Comparison of ENCODE assay signal across 8 mouse cellular contexts in the genomic region with DNA sequence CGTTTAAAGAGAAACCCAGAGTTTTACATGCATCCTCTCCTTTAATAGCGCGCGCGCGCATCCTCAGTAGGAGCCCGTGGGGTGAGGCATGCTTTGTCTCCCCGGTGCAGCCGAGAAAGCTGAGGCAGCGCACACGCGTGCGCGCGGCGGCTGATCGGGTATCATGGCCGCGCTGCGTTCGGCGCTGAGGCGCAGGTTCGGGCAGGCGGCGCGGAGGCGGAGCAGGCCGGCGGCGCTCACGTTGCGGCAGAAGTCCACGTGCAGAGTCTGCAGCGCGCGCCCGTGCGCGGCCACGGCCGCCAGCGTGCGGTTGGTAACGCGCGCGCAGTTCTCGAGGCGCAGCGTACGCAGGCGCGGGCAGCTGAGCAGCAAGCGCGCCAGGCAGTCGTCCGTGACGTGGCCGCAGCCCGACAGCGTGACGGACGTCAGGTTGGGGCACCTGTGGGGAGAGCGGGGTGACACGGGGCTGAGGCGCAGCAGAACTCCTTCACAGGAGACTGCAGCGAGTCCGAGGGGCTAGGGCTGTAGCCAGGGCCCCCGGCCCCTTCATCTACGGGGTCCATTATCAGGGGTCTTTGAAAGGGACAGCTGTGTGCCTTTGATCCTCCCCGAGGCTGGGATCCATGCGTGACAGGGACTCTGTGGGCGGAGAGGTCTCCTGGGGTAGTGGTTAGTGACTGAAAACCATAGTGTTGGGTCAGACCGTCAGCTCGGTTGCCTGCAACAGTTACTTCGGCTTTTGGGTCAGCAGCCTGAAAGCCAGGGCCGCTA. TPM values are rescaled to one million over a fixed set of nuclear protein-coding genes. Genes with fewer than 3 reads are reported as not detected.
DNase-seq lines count a peak whose midpoint lies in the region; ATAC-seq and TF ChIP-seq lines count a peak whose summit lies in the region.

No protein-coding gene starts in this region.

- H3K4me2 ChIP-seq in heart, embryonic 12.5 days: peak overlapping the region; percentile 83
- H3K4me2 ChIP-seq in kidney, postnatal 0 days (ENCODE audit: low read length): peak overlapping the region; percentile 94
- peak overlapping the region; percentile 98 for H3K4me2 ChIP-seq in liver, embryonic 11.5 days
- peak overlapping the region; percentile 90 for H3K4me2 ChIP-seq in stomach, embryonic 14.5 days (replicated peaks; ENCODE audit: low read depth, low read length)

- TF ChIP-seq CTCF in kidney, postnatal 0 days (IDR thresholded peaks at IDR 0.05; ENCODE audit: low read depth): no peak

- H3K36me3 ChIP-seq in heart, embryonic 12.5 days: peaks cover 44% of the 10 kb centered on the region
- H3K36me3 ChIP-seq in kidney, postnatal 0 days (ENCODE audit: insufficient read depth, low read length): peaks cover 29% of the 10 kb centered on the region
- peaks cover 32% of the 10 kb centered on the region for H3K36me3 ChIP-seq in liver, embryonic 11.5 days (ENCODE audit: control insufficient read depth, insufficient read depth, low read length)
- H3K36me3 ChIP-seq in stomach, embryonic 14.5 days (ENCODE audit: control insufficient read depth, insufficient read depth, low read length): peaks cover 26% of the 10 kb centered on the region; the same call in 1 of the 2 replicates

- peak; percentile 84 to 88 for DNase-seq in B cell, adult 2 months
- DNase-seq in brain, adult 2 months (ENCODE audit: low read depth, low spot score): peak; percentile 99
- DNase-seq in kidney, postnatal 0 days (ENCODE audit: low spot score): peak; percentile 95
- DNase-seq in liver, embryonic 11.5 days (ENCODE audit: low spot score): peak; percentile 92
- peak; percentile 98 for DNase-seq in naive thymus-derived CD4-positive, alpha-beta T cell, adult 2 months (ENCODE audit: low read depth)

- peak overlapping the region; percentile 82 for H3K9ac ChIP-seq in heart, embryonic 12.5 days
- H3K9ac ChIP-seq in kidney, postnatal 0 days (ENCODE audit: low read depth, low read length): peak overlapping the region; percentile 71
- peak overlapping the region; percentile 92 for H3K9ac ChIP-seq in liver, embryonic 11.5 days (ENCODE audit: low read depth, low read length)
- peak overlapping the region; percentile 74 for H3K9ac ChIP-seq in stomach, embryonic 14.5 days (replicated peaks; ENCODE audit: low read depth, low read length)

- peak overlapping the region; percentile 55 for H3K4me3 ChIP-seq in heart, embryonic 12.5 days
- H3K4me3 ChIP-seq in kidney, postnatal 0 days (replicated peaks; ENCODE audit: low read depth, low read length): peak overlapping the region; percentile 53
- H3K4me3 ChIP-seq in liver, embryonic 11.5 days (ENCODE audit: low read depth, low read length): peak overlapping the region; percentile 76
- H3K4me3 ChIP-seq in stomach, embryonic 14.5 days (ENCODE audit: low read depth, low read length): peak overlapping the region; percentile 50

- peaks cover 39% of the 10 kb centered on the region for H3K4me1 ChIP-seq in heart, embryonic 12.5 days (replicated peaks)
- peaks cover 6% of the 10 kb centered on the region; the same call in 1 of the 2 replicates for H3K4me1 ChIP-seq in kidney, postnatal 0 days (replicated peaks; ENCODE audit: insufficient read depth, low read length)
- H3K4me1 ChIP-seq in liver, embryonic 11.5 days (replicated peaks; ENCODE audit: control insufficient read depth, insufficient read depth, low read length): peaks cover 24% of the 10 kb centered on the region
- H3K4me1 ChIP-seq in stomach, embryonic 14.5 days (ENCODE audit: control insufficient read depth, insufficient read depth, low read length): peaks cover 25% of the 10 kb centered on the region

- ATAC-seq in erythroblast, adult 5-6 weeks (replicated peaks; ENCODE audit: low FRiP score, poor library complexity, severe bottlenecking): peak; percentile 72
- peak; percentile 81 for ATAC-seq in heart, embryonic 12.5 days (ENCODE audit: insufficient number of reproducible peaks, low FRiP score)
- peak; percentile 91 for ATAC-seq in kidney, postnatal 0 days (replicated peaks; ENCODE audit: low FRiP score, low read depth)
- ATAC-seq in liver, embryonic 11.5 days (replicated peaks; ENCODE audit: low FRiP score): peak; percentile 83
- peak; percentile 90 for ATAC-seq in stomach, embryonic 14.5 days (ENCODE audit: insufficient number of reproducible peaks, insufficient read depth, low FRiP score, low read depth)

- H3K27me3 ChIP-seq in heart, embryonic 12.5 days (replicated peaks): no peaks in the 10 kb centered on the region
- H3K27me3 ChIP-seq in kidney, postnatal 0 days (ENCODE audit: insufficient read depth, low read length): no peaks in the 10 kb centered on the region
- H3K27me3 ChIP-seq in liver, embryonic 11.5 days (replicated peaks; ENCODE audit: control insufficient read depth, insufficient read depth, low read length): no peaks in the 10 kb centered on the region
- no peaks in the 10 kb centered on the region for H3K27me3 ChIP-seq in stomach, embryonic 14.5 days (ENCODE audit: control insufficient read depth, insufficient read depth, low read length)

- under 1% methylated on average over 78 of the region's 78 CpGs for WGBS in heart, embryonic 12.5 days
- under 1% methylated on average over 78 of the region's 78 CpGs for WGBS in kidney, postnatal 0 days
- WGBS in liver, embryonic 11.5 days: under 1% methylated on average over 78 of the region's 78 CpGs
- under 1% methylated on average over 78 of the region's 78 CpGs for WGBS in stomach, embryonic 14.5 days

- H3K27ac ChIP-seq in heart, embryonic 12.5 days (ENCODE audit: poor library complexity, severe bottlenecking): peak overlapping the region; percentile 93
- H3K27ac ChIP-seq in kidney, postnatal 0 days: peak overlapping the region; percentile 96
- peak overlapping the region; percentile 97 for H3K27ac ChIP-seq in liver, embryonic 11.5 days (ENCODE audit: low read depth, low read length)
- H3K27ac ChIP-seq in stomach, embryonic 14.5 days (ENCODE audit: low read length): peak overlapping the region; percentile 96

- H3K9me3 ChIP-seq in heart, embryonic 12.5 days (replicated peaks): no peaks in the 10 kb centered on the region
- no peaks in the 10 kb centered on the region for H3K9me3 ChIP-seq in kidney, postnatal 0 days (replicated peaks; ENCODE audit: low read length)
- H3K9me3 ChIP-seq in liver, embryonic 11.5 days (ENCODE audit: control insufficient read depth, low read length): no peaks in the 10 kb centered on the region
- H3K9me3 ChIP-seq in stomach, embryonic 14.5 days (ENCODE audit: control insufficient read depth, low read depth, low read length): no peaks in the 10 kb centered on the region

RNA-seq across cellular contexts. Expression of gene Fbxl22, which starts 2.6 kb away (rescaled TPM):
- total RNA-seq in erythroblast, adult 5-6 weeks (2015; ENCODE audit: low replicate concordance): not detected in 2 replicates
- 0.26 and 1.8 TPM in 2 replicates for total RNA-seq in erythroblast, adult 5-6 weeks (2017; ENCODE audit: low replicate concordance)
- 62.2 and 63.9 TPM in 2 replicates for polyA plus RNA-seq in heart, embryonic 12.5 days (2016; fragmentation: Nextera tagmentation; extraction: Ambion mirVana)
- polyA plus RNA-seq in kidney, postnatal 0 days (2015; fragmentation: Nextera tagmentation; extraction: Ambion mirVana): 2.2 and 3.2 TPM in 2 replicates
- polyA plus RNA-seq in liver, embryonic 11.5 days (2014; fragmentation: Nextera tagmentation; extraction: Ambion mirVana): 1.3 and 1.5 TPM in 2 replicates
- polyA plus RNA-seq in stomach, embryonic 14.5 days (2014; fragmentation: Nextera tagmentation; extraction: Ambion mirVana): 20.7 and 21.5 TPM in 2 replicates

Comparison
In these comparisons a context has a peak if more than half of its experiments do, and no peak if none do; other contexts are left out.
1. Peak in every context shown above with its lines: DNase-seq, ATAC-seq, H3K4me3 ChIP-seq and H3K27ac ChIP-seq.